Mouse (Mus musculus): ENCODE data around the gene Bcl7a.

GRCm38 (mm10) chr5:123309816-123310215 lies 33.8 kb upstream of the Bcl7a start:
- TF ChIP-seq CTCF (IDR thresholded peaks at IDR 0.05; ENCODE audit: low read depth, low read length) (no peak), POLR2A (IDR thresholded peaks at IDR 0.05; ENCODE audit: borderline replicate concordance, low read depth, low read length) (no peak)

Data from bone marrow macrophage, adult 2 months (primary cell).